Mouse (Mus musculus) left cerebral cortex, adult 6 months (tissue): Measurements from ENCODE around the gene Cavin2. TPM values are rescaled to one million over a fixed set of nuclear protein-coding genes. Genes with fewer than 3 reads are reported as not detected.

Experiments
- long read RNA-seq, 2 experiments: library from polyadenylated mRNA; unstranded; transcript quantifications; one replicate each; pipeline ENCODE4 v2.0.0; 2019 to 2020
- polyA plus RNA-seq: library from polyadenylated mRNA; unstranded; fragments of <200 nt; fragmentation: Nextera tagmentation; gene quantifications from 2 replicates; pipeline ENCODE4 v1.2.3, GENCODE M21; 2021

Gene Cavin2
- 5.4 and 7.2 TPM in 2 replicates for polyA plus RNA-seq
- long read RNA-seq, experiment 1, transcript Cavin2-201 (2 exons, 3,055 nt): major isoform, 36 of 41 reads
- long read RNA-seq, experiment 1, partial matches to known transcripts: 5 of 41 reads
- long read RNA-seq, experiment 1, other reads (novel, unspliced or antisense): 0 of 41 reads
- long read RNA-seq, experiment 2, transcript Cavin2-201 (2 exons, 3,055 nt): major isoform, 13 of 16 reads
- long read RNA-seq, experiment 2, partial matches to known transcripts: 0 of 16 reads
- long read RNA-seq, experiment 2, other reads (novel, unspliced or antisense): 3 of 16 reads

DNA sequence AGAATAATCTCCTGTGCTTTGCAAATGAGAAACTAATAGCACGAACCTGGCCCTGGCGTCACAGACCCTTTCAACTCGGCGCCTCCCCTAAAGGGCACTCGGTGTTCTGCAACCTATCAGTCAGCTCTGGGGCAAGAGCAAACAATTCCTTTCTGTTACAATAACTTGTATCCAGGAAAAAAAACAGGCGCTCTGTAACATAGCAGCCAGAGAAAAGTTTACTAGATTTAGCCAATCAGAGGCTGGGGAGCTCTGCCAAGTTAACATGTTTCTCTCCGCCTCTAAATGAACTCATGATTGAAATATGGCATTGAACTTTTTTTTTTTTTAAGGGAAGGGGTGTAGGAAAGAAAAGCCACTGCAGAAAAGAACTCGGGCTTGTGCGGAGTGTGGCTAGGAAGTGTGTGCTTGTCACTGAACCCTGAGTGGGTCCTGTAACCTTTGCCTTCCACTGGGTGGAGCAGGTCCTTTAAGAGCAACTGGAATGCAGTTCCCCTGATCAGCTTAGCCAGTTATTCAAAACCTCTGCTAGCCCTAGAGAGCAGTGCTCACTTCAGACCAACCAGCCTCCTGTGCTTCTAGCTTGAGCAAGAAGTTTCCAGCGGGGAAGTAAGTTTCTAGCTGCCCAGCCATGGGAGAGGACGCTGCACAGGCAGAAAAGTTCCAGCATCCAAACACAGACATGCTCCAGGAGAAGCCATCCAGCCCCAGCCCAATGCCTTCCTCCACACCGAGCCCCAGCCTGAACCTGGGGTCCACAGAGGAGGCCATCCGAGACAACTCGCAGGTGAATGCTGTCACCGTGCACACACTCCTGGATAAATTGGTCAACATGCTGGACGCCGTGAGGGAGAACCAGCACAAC lies at the start of gene Cavin2:
TSS of gene Cavin2 (plus strand) at position 372 of the 865 bp plus-strand sequence.

Other genes starting within 250 kb of the Cavin2 start
- 3.3 and 4.9 TPM in 2 replicates for gene Nabp1, start 189.3 kb downstream of the Cavin2 start, polyA plus RNA-seq